Comparison of ENCODE assay signal across 22 mouse cellular contexts in genomic region chr6:127274732-127275429, GRCm38 (mm10).
DNase-seq lines count a peak whose midpoint lies in the region; ATAC-seq and TF ChIP-seq lines count a peak whose summit lies in the region.
"Had no signal": no experiment of that assay in that cellular context is flagged by ENCODE, and none has a peak within 500 bp of the region (broad histone marks: within the 10 kb centered on the region; RNA-seq: fewer than 3 reads in every experiment).

No protein-coding gene starts in this region.

- no peaks in the 10 kb centered on the region for H3K27me3 ChIP-seq in heart, embryonic 10.5 days (ENCODE audit: insufficient read depth, poor library complexity, severe bottlenecking)
- no peaks in the 10 kb centered on the region for H3K27me3 ChIP-seq in kidney, embryonic 15.5 days
- H3K27me3 ChIP-seq in heart, embryonic 13.5 days (replicated peaks): peaks cover 9% of the 10 kb centered on the region; the same call in 1 of the 2 replicates
- H3K27me3 ChIP-seq in liver, postnatal 0 days (ENCODE audit: insufficient read depth, low read length): no peaks in the 10 kb centered on the region
- H3K27me3 ChIP-seq: lung, embryonic 15.5 days; midbrain, embryonic 12.5 days had no signal

- H3K9ac ChIP-seq in kidney, embryonic 15.5 days: no peak overlapping the region
- no peak overlapping the region for H3K9ac ChIP-seq in heart, embryonic 13.5 days
- H3K9ac ChIP-seq in liver, postnatal 0 days (replicated peaks): no peak overlapping the region
- H3K9ac ChIP-seq: hindbrain, embryonic 14.5 days; liver, embryonic 13.5 days; lung, embryonic 15.5 days; midbrain, embryonic 12.5 days had no signal

- no peak overlapping the region for H3K4me3 ChIP-seq in heart, embryonic 10.5 days
- H3K4me3 ChIP-seq in kidney, embryonic 15.5 days (replicated peaks): no peak overlapping the region
- H3K4me3 ChIP-seq in heart, embryonic 13.5 days: no peak overlapping the region
- no peak overlapping the region for H3K4me3 ChIP-seq in liver, postnatal 0 days (ENCODE audit: low read depth, low read length)
- H3K4me3 ChIP-seq: forebrain, embryonic 10.5 days; left cerebral cortex, adult 2 months; liver, embryonic 13.5 days; lung, embryonic 15.5 days; midbrain, embryonic 12.5 days had no signal

- TF ChIP-seq CTCF in liver, postnatal 0 days (IDR thresholded peaks at IDR 0.05; ENCODE audit: low read depth): no peak

- no peak for TF ChIP-seq EP300 in liver, postnatal 0 days (IDR thresholded peaks at IDR 0.05; ENCODE audit: low read depth)

- H3K36me3 ChIP-seq in heart, embryonic 10.5 days: peaks cover 2% of the 10 kb centered on the region; the same call in 1 of the 2 replicates
- no peaks in the 10 kb centered on the region for H3K36me3 ChIP-seq in kidney, embryonic 15.5 days
- H3K36me3 ChIP-seq in heart, embryonic 13.5 days: no peaks in the 10 kb centered on the region
- no peaks in the 10 kb centered on the region for H3K36me3 ChIP-seq in liver, postnatal 0 days (replicated peaks; ENCODE audit: insufficient read depth, low read length)
- H3K36me3 ChIP-seq: forebrain, embryonic 10.5 days; liver, embryonic 13.5 days; lung, embryonic 15.5 days; midbrain, embryonic 12.5 days had no signal

- H3K9me3 ChIP-seq in heart, embryonic 10.5 days: peaks cover 7% of the 10 kb centered on the region; the same call in 1 of the 2 replicates
- 0 out of 2 replicates have a peak, but pooled peaks cover 6% of the 10 kb centered on the region for H3K9me3 ChIP-seq in kidney, embryonic 15.5 days (replicated peaks)
- H3K9me3 ChIP-seq in heart, embryonic 13.5 days: no peaks in the 10 kb centered on the region
- H3K9me3 ChIP-seq in liver, postnatal 0 days (ENCODE audit: low read length): no peaks in the 10 kb centered on the region
- H3K9me3 ChIP-seq: lung, embryonic 15.5 days had no signal

- H3K27ac ChIP-seq in heart, embryonic 10.5 days: no peak overlapping the region
- H3K27ac ChIP-seq in kidney, embryonic 15.5 days: no peak overlapping the region
- peak overlapping the region; percentile 73 for H3K27ac ChIP-seq in heart, embryonic 13.5 days (replicated peaks)
- no peak overlapping the region for H3K27ac ChIP-seq in liver, postnatal 0 days (ENCODE audit: low read depth)
- H3K27ac ChIP-seq: forebrain, embryonic 10.5 days; hindbrain, embryonic 14.5 days; left cerebral cortex, adult 2 months; liver, embryonic 13.5 days; lung, embryonic 15.5 days; midbrain, embryonic 12.5 days had no signal

- intact Hi-C loops in heart, postnatal 14 days (cut with DNase I): loop anchor here (5.0 kb wide), 1 partner anchor 82 kb away; no protein-coding TSS in a partner anchor

- no peak overlapping the region for H3K4me2 ChIP-seq in kidney, embryonic 15.5 days
- H3K4me2 ChIP-seq in heart, embryonic 13.5 days: peak overlapping the region; percentile 31
- H3K4me2 ChIP-seq in liver, postnatal 0 days (ENCODE audit: low read depth, low read length): no peak overlapping the region
- H3K4me2 ChIP-seq: hindbrain, embryonic 14.5 days; liver, embryonic 13.5 days; lung, embryonic 15.5 days; midbrain, embryonic 12.5 days had no signal

- WGBS in heart, embryonic 10.5 days: 86% methylated on average over 9 of the region's 9 CpGs
- 65% methylated on average over 9 of the region's 9 CpGs for WGBS in kidney, embryonic 15.5 days
- WGBS in heart, embryonic 13.5 days: 43% methylated on average over 9 of the region's 9 CpGs
- 82% methylated on average over 9 of the region's 9 CpGs for WGBS in liver, postnatal 0 days (ENCODE audit: insufficient replicate concordance)

- peaks cover 12% of the 10 kb centered on the region for H3K4me1 ChIP-seq in heart, embryonic 10.5 days
- no peaks in the 10 kb centered on the region for H3K4me1 ChIP-seq in kidney, embryonic 15.5 days
- H3K4me1 ChIP-seq in heart, embryonic 13.5 days: peaks cover 20% of the 10 kb centered on the region
- H3K4me1 ChIP-seq in liver, postnatal 0 days (ENCODE audit: insufficient read depth): no peaks in the 10 kb centered on the region
- H3K4me1 ChIP-seq: liver, embryonic 13.5 days had no signal

- 0 out of 2 replicates have a peak, but pooled peaks have one; percentile 13 for ATAC-seq in kidney, embryonic 15.5 days (replicated peaks; ENCODE audit: low FRiP score)
- no peak for ATAC-seq in heart, embryonic 13.5 days (ENCODE audit: extremely low read depth, insufficient number of reproducible peaks, low FRiP score, low TSS enrichment)
- no peak for ATAC-seq in liver, postnatal 0 days
- ATAC-seq: activated CD4-positive, CD25-positive, alpha-beta regulatory T cell, adult 4 months; forebrain, embryonic 16.5 days; inflammation-experienced regulatory T-cells, adult 6 months had no signal

- DNase-seq in heart, adult 18-20 months: peak; percentile 42 to 64
- no peak for DNase-seq in heart, embryonic 10.5 days (ENCODE audit: low spot score)
- no peak for DNase-seq in kidney, adult 18-20 months
- peak; percentile 14 to 41 for DNase-seq in heart, postnatal 14 days
- no peak for DNase-seq in liver, postnatal 0 days
- DNase-seq in urinary bladder, adult 18-20 months (ENCODE audit: low spot score in 2 of 2): no peak
- DNase-seq: adrenal gland, adult 8-10 months; cerebellum, adult 18-20 months; cerebellum, postnatal 14 days; gastrocnemius, postnatal 14 days; liver, embryonic 13.5 days; right cerebral cortex, postnatal 14 days had no signal

Comparison
In these comparisons a context has a peak if more than half of its experiments do, and no peak if none do; other contexts are left out.
1. DNase-seq: peak in heart, adult 18-20 months (2 of 2) and heart, postnatal 14 days (2 of 2); none in heart, embryonic 10.5 days (single experiment), kidney, adult 18-20 months (single experiment), liver, postnatal 0 days (single experiment) and urinary bladder, adult 18-20 months (0 of 2).